Mouse (Mus musculus): ENCODE results near the gene Gm6401.
"Not testable (repeated sequence)": the region's sequence is repeated elsewhere in the genome, so short reads cannot be mapped to it uniquely, and the experiment has no call there.

Gene Gm6401

DNA sequence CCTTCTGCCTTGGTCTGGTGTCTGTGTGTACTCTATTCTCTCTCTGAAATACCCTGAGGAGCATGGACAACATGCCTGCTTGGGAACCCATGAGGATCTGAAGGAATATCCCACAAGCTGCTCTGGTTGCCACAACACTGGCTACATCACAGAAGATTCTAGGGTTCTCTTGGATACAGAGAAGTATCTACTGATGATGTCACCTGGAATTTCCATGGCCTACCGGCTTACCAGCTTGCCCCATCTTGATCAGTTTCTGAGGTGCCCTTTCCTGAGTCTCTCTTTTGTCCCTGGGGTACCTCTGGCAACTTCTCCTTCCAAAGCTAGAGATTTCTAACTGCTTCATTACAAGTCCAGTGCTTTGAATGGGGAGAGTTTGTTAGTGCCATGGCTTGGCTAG is at the start of gene Gm6401:
TSS of gene Gm6401 (minus strand) at position 101 of the 400 bp plus-strand sequence.
- DNase-seq: not testable (repeated sequence)

GRCm38 (mm10) chr14:41983225-41983624 is 15.5 kb upstream of the Gm6401 start, which contains the start of gene Gm3543:
Gene Gm3543 (minus strand): TSS chr14:41983325.
- DNase-seq: not testable (repeated sequence)

DNA sequence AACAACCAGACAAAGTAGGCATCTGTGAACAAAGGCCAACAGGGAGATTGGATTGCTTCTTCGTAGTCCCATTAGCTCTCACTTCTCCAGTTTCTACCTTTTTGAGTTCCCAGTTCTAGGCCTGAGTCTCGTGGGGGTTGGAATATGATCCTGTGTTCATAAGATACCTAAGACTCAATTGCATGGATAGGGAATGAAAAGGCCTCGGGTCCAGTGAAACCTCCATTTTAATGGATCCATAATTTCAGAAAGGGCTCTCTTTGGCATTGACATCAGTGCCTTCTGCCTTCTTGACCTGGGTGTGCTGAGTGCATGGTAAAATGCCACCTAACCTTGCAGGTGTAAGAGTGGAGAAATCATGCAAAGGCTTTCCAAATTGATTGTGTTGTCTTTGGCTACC is 869 bp upstream of the Gm6401 start:
- DNase-seq: not testable (repeated sequence)

GRCm38 (mm10) chr14:41964095-41964494 is 3.6 kb downstream of the Gm6401 start:
- DNase-seq: not testable (repeated sequence)

- not testable (repeated sequence) for DNase-seq
These were observed 24.0 kb downstream of the Gm6401 start, which contains the start of gene 1700024B05Rik for GRCm38 (mm10) chr14:41943695-41944094. Gene 1700024B05Rik (plus strand): TSS chr14:41943995.

DNA sequence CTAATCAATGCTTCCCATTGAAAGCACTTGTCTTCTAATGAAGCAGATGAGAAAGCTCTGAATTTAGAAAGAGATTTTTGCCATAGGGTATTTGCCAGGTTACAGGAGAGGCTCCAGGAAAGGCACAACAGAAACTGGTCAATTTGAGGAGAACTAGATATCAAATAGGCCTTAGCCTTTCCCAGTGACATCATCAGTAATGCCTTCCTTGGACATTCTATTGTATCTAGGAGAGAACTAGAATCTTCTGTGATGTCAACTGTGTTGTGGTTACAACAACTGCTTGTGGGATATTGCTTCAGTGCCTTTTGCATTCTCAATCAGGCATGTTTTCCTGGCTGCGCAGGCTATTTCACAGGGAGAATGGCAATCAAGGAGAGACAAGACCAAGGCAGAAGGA is 43.1 kb downstream of the Gm6401 start, which contains the start of gene 1700049E17Rik1:
TSS of gene 1700049E17Rik1 (plus strand) at position 301 of the 400 bp plus-strand sequence.
- not testable (repeated sequence) for DNase-seq
